Mouse (Mus musculus) CH12.LX (cell line): ENCODE data around the gene Srcin1. TPM values are rescaled to one million over a fixed set of nuclear protein-coding genes. Genes with fewer than 3 reads are reported as not detected.

Experiments
- DNase-seq: peaks from one replicate; pipeline ENCODE4 v3.0.0-alpha.2; 2013; ENCODE audit errors: extremely low read depth
- H3K27ac ChIP-seq: 2 replicates; pipeline ENCODE4 v1.5.1; 2012; ENCODE audit warnings: low read depth, mild to moderate bottlenecking, control low read depth, moderate library complexity; ENCODE audit not compliant: insufficient read depth
- H3K27me3 ChIP-seq: replicated peaks from 2 replicates; pipeline ENCODE3; 2012; ENCODE audit warnings: inconsistent platforms
- H3K36me3 ChIP-seq, 2 experiments: replicated peaks in 1 of 2; 2 replicates each; pipeline versions ENCODE3 to v1.6.1; 2012; ENCODE audit warnings: inconsistent platforms in 1 of 2, low read length in 1 of 2, mild to moderate bottlenecking in 1 of 2, mixed read lengths in 1 of 2, moderate library complexity in 1 of 2; ENCODE audit not compliant: control insufficient read depth in 1 of 2, insufficient read depth in 1 of 2
- H3K4me1 ChIP-seq, 2 experiments: 2 replicates each; pipeline ENCODE4 v1.6.1; 2012; ENCODE audit warnings: inconsistent platforms in 1 of 2, moderate library complexity in 1 of 2; ENCODE audit not compliant: insufficient read depth in 2 of 2, control insufficient read depth in 1 of 2
- H3K4me2 ChIP-seq: 2 replicates; pipeline ENCODE4 v1.6.1; 2012; ENCODE audit warnings: low read depth, mild to moderate bottlenecking, control low read depth; ENCODE audit not compliant: poor library complexity, insufficient read depth, severe bottlenecking
- H3K4me3 ChIP-seq, 3 experiments: fragments of 150-350 bp in 1 of 3; sonication (generic) in 1 of 3; replicated peaks in 1 of 3; 2 replicates each; pipeline versions ENCODE3 to v1.5.1; 2011 to 2012; ENCODE audit warnings: low read depth in 2 of 3, low read length in 2 of 3, mild to moderate bottlenecking in 2 of 3, moderate library complexity in 2 of 3, control low read depth in 1 of 3, improper control_type of control experiment in 1 of 3, inconsistent platforms in 1 of 3, mixed read lengths in 1 of 3; ENCODE audit not compliant: poor library complexity in 1 of 3
- H3K79me2 ChIP-seq: replicated peaks from 2 replicates; pipeline ENCODE4 v1.6.1; 2012; ENCODE audit warnings: mild to moderate bottlenecking, moderate library complexity; ENCODE audit not compliant: control insufficient read depth, poor library complexity, insufficient read depth, severe bottlenecking; ENCODE audit errors: extremely low read depth
- H3K9ac ChIP-seq: 2 replicates; pipeline ENCODE4 v1.6.1; 2012; ENCODE audit warnings: low read depth, mild to moderate bottlenecking, control low read depth, moderate library complexity; ENCODE audit not compliant: insufficient read depth
- H3K9me3 ChIP-seq: replicated peaks from 2 replicates; pipeline ENCODE3; 2012; ENCODE audit warnings: low read length, inconsistent platforms, mixed read lengths
- CHD1 ChIP-seq: IDR thresholded peaks from 2 replicates; pipeline ENCODE4 v1.6.1; 2012; ENCODE audit warnings: low read depth, low read length, improper control_type of control experiment, inconsistent platforms
- CHD2 ChIP-seq: IDR thresholded peaks from 2 replicates; pipeline ENCODE4 v1.6.1; 2011; ENCODE audit warnings: low read length, improper control_type of control experiment
- CTCF ChIP-seq, 2 experiments: IDR thresholded peaks in 1 of 2; conservative IDR thresholded peaks in 1 of 2; 2 replicates each; pipeline ENCODE4 v1.5.1; 2011 to 2012; ENCODE audit warnings: low read depth in 2 of 2, low read length in 2 of 2, improper control_type of control experiment in 1 of 2, inconsistent platforms in 1 of 2, mild to moderate bottlenecking in 1 of 2, moderate library complexity in 1 of 2
- E2F4 ChIP-seq: IDR thresholded peaks from 2 replicates; pipeline ENCODE4 v1.6.1; 2011; ENCODE audit warnings: low read depth, low read length, improper control_type of control experiment; ENCODE audit not compliant: insufficient replicate concordance
- ELF1 ChIP-seq: IDR thresholded peaks from 2 replicates; pipeline ENCODE4 v1.6.1; 2014; ENCODE audit warnings: low read depth, mild to moderate bottlenecking, inconsistent platforms, low read length, improper control_type of control experiment
- EP300 ChIP-seq: IDR thresholded peaks from 2 replicates; pipeline ENCODE4 v1.6.1; 2011; ENCODE audit warnings: low read length, improper control_type of control experiment
- JUN ChIP-seq: IDR thresholded peaks from 2 replicates; pipeline ENCODE4 v1.6.1; 2011; ENCODE audit warnings: low read depth, mild to moderate bottlenecking, low read length, improper control_type of control experiment, moderate library complexity; ENCODE audit not compliant: insufficient read depth
- JUND ChIP-seq: conservative IDR thresholded peaks from 2 replicates; pipeline ENCODE4 v1.6.1; 2011; ENCODE audit warnings: low read depth, low read length, improper control_type of control experiment
- KAT2A ChIP-seq: IDR thresholded peaks from 2 replicates; pipeline ENCODE4 v1.6.1; 2012; ENCODE audit warnings: low read length, improper control_type of control experiment, inconsistent platforms; ENCODE audit not compliant: insufficient replicate concordance
- MYC ChIP-seq: IDR thresholded peaks from 2 replicates; pipeline ENCODE4 v1.6.1; 2011; ENCODE audit warnings: low read depth, mild to moderate bottlenecking, improper control_type of control experiment, low read length
- NELFE ChIP-seq: IDR thresholded peaks from 2 replicates; pipeline ENCODE4 v1.6.1; 2011; ENCODE audit warnings: low read depth, low read length, improper control_type of control experiment
- NRF1 ChIP-seq: IDR thresholded peaks from 2 replicates; pipeline ENCODE4 v1.6.1; 2014; ENCODE audit warnings: low read depth, mild to moderate bottlenecking, inconsistent platforms, low read length, improper control_type of control experiment, moderate library complexity
- PAX5 ChIP-seq: IDR thresholded peaks from 2 replicates; pipeline ENCODE4 v1.6.1; 2012; ENCODE audit warnings: low read length, inconsistent platforms, mixed read lengths
- POLR2A ChIP-seq: IDR thresholded peaks from 2 replicates; pipeline ENCODE4 v1.6.1; 2011; ENCODE audit warnings: low read depth, mild to moderate bottlenecking, improper control_type of control experiment, low read length
- RAD21 ChIP-seq: IDR thresholded peaks from 2 replicates; pipeline ENCODE4 v1.6.1; 2011; ENCODE audit warnings: low read depth, mild to moderate bottlenecking, low read length, improper control_type of control experiment, moderate library complexity
- RCOR1 ChIP-seq: conservative IDR thresholded peaks from 2 replicates; pipeline ENCODE4 v1.6.1; 2012; ENCODE audit warnings: low read depth, mild to moderate bottlenecking, inconsistent platforms, low read length, improper control_type of control experiment
- SMC3 ChIP-seq: IDR thresholded peaks from 2 replicates; pipeline ENCODE4 v1.6.1; 2011; ENCODE audit warnings: low read depth, low read length, improper control_type of control experiment
- TBP ChIP-seq: conservative IDR thresholded peaks from 2 replicates; pipeline ENCODE4 v1.6.1; 2011; ENCODE audit warnings: low read depth, low read length, improper control_type of control experiment
- UBTF ChIP-seq: IDR thresholded peaks from 2 replicates; pipeline ENCODE4 v1.6.1; 2012; ENCODE audit warnings: low read depth, mild to moderate bottlenecking, inconsistent platforms, low read length, improper control_type of control experiment, moderate library complexity
- USF2 ChIP-seq: conservative IDR thresholded peaks from 2 replicates; pipeline ENCODE4 v1.6.1; 2011; ENCODE audit warnings: low read depth, low read length, improper control_type of control experiment
- ZC3H11A ChIP-seq: IDR thresholded peaks from 2 replicates; pipeline ENCODE4 v1.6.1; 2012; ENCODE audit warnings: low read depth, mild to moderate bottlenecking, inconsistent platforms, low read length, improper control_type of control experiment
- dilution Hi-C: fragments of 300-500 bp; cut with MboI; formaldehyde crosslinking; loops from 2 replicates; pipeline ENCODE4 v1.14.3; 2020; ENCODE audit warnings: low sequenced_read_pairs; ENCODE audit not compliant: extremely low pct_unique_long_range_greater_than_20kb, extremely low pct_ligation_motif_present
- in situ Hi-C: fragments of 300-500 bp; cut with MboI; formaldehyde crosslinking; loops from 3 replicates; pipeline ENCODE4 v1.14.3; 2019; ENCODE audit warnings: low sequenced_read_pairs, low pct_ligation_motif_present, low pct_unique_long_range_greater_than_20kb, mixed read lengths
- polyA plus RNA-seq: library from polyadenylated mRNA; unstranded; fragments of >175 nt; gene quantifications from 2 replicates; pipeline ENCODE4 v1.2.1, GENCODE M21; 2012; ENCODE audit warnings: low read depth; ENCODE audit not compliant: insufficient read length
- total RNA-seq, 2 experiments: library from RNA; depleted of rRNA; stranded (reverse); fragments of 300-350 nt in 1 of 2; fragments of >200 nt in 1 of 2; gene quantifications; 2 replicates each; pipeline ENCODE4 v1.2.3; 2012 to 2014

Srcin1 gene
- total and polyA plus RNA-seq, 3 experiments, result 0.08 to 0.09 TPM; not detected in 1

DNA sequence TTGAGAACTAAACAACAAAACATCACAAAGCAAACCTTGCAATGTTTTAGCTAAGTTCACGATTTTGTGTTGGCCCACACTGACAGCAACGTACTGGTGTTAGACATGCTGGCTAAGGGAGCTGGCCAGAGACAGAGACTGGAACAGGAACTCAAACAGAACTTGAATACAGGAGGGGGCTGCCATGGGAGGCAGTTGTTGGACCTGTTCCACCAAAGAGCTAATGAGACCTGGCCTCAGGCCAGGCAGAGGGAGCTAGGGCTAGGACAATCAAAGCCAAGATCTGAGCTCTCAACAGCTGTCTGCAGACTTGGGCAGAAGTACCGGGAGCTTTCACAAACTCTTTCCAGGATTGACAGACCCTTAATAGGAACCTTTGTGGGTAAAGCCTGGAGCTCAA, 35.4 kb downstream of the Srcin1 start:
- no peak overlapping the region for H3K4me3 ChIP-seq
- no peak for DNase-seq
- no peaks in the 10 kb centered on the region for H3K79me2 ChIP-seq
- H3K9ac ChIP-seq, result no peak overlapping the region
- H3K36me3 ChIP-seq, result no peaks in the 10 kb centered on the region
- peaks cover 5% of the 10 kb centered on the region for H3K9me3 ChIP-seq
- TF ChIP-seq RCOR1, result no peak
- TF ChIP-seq ELF1, result no peak
- no peak for TF ChIP-seq NELFE
- TF ChIP-seq RAD21, result no peak
- no peak for TF ChIP-seq EP300
- no peak for TF ChIP-seq CTCF (conservative IDR thresholded peaks at IDR 0.05 in 1 of 2, IDR thresholded peaks at IDR 0.05 in 1 of 2; ENCODE audit: low read depth in 2 of 2, low read length in 2 of 2)
- no peak for TF ChIP-seq E2F4
- no peak for TF ChIP-seq PAX5
- no peak for TF ChIP-seq NRF1
- TF ChIP-seq MYC, result no peak
- no peak for TF ChIP-seq POLR2A
- TF ChIP-seq CHD1, result no peak
- no peak for TF ChIP-seq USF2
- TF ChIP-seq JUND, result no peak
- no peak for TF ChIP-seq ZC3H11A
- TF ChIP-seq CHD2, result no peak
- TF ChIP-seq KAT2A, result no peak
- TF ChIP-seq UBTF, result no peak
- TF ChIP-seq JUN, result no peak
- in situ Hi-C loops, result no loop called here
- no peak overlapping the region for H3K27ac ChIP-seq
- 0 out of 2 replicates have a peak overlapping the region, but pooled peaks have one; percentile 26 for H3K4me2 ChIP-seq
- peaks cover 90% of the 10 kb centered on the region for H3K27me3 ChIP-seq
- dilution Hi-C loops, result no loop called here
- peaks cover 5 to 9% of the 10 kb centered on the region in 2 experiments for H3K4me1 ChIP-seq

DNA sequence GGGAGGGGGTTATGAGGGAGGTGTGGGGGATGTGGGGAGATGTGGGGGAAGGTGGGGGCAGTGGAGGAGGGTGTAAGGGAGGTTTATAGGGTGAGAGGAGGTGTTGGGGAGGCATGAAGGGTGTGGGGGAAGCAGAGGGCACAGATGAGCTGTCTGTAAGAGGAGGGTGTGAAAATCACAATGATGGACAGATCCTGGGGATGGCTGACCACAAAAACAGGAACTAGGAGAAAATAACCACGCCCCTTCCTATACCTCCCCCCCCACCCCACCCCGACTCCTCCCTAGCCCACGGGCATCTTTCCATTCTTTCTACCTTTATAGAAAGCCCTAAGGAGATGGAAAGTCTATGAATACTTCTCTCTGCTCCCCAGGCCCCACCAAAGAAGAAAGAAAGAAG, 35.9 kb downstream of the Srcin1 start:
- no peak overlapping the region for H3K4me3 ChIP-seq
- H3K4me1 ChIP-seq, result peaks cover 5 to 9% of the 10 kb centered on the region in 2 experiments
- H3K79me2 ChIP-seq, result no peaks in the 10 kb centered on the region
- H3K9ac ChIP-seq, result no peak overlapping the region
- dilution Hi-C loops (no loop called here), in situ Hi-C loops (no loop called here)
- TF ChIP-seq SMC3 (no peak), TBP (no peak), RAD21 (no peak), EP300 (no peak), RCOR1 (no peak), ZC3H11A (no peak)
- 0 out of 2 replicates have a peak overlapping the region, but pooled peaks have one; percentile 26 for H3K4me2 ChIP-seq
- no peak overlapping the region for H3K27ac ChIP-seq
- DNase-seq, result no peak
- H3K36me3 ChIP-seq, result no peaks in the 10 kb centered on the region
- peaks cover 90% of the 10 kb centered on the region for H3K27me3 ChIP-seq
- H3K9me3 ChIP-seq, result peaks cover 7% of the 10 kb centered on the region
